In genomic region chrX:11798326-11798725, GRCm38 (mm10) we compare ENCODE assay signal across 12 mouse cellular contexts.
A peak's percentile ranks its signal among the peaks of the same experiment; 100 is the strongest.
DNase-seq lines count a peak whose midpoint lies in the region; ATAC-seq and TF ChIP-seq lines count a peak whose summit lies in the region.
"Had no signal": no experiment of that assay in that cellular context is flagged by ENCODE, and none has a peak within 500 bp of the region (broad histone marks: within the 10 kb centered on the region; RNA-seq: fewer than 3 reads in every experiment).

No protein-coding gene starts in this region.

- DNase-seq in heart, embryonic 10.5 days (ENCODE audit: low spot score) = no peak
- DNase-seq in lung, adult 18-20 months = peak; percentile 61 to 69
- DNase-seq in lung, postnatal 10 days = no peak
- peak in 1 of 3 experiments; percentile 4 for DNase-seq in liver, embryonic 14.5 days (ENCODE audit: low read depth in 3 of 3, low spot score in 3 of 3)
- DNase-seq in adrenal gland, adult (ENCODE audit: inconsistent age in 2 of 2, low spot score in 1 of 2) = no peak
- DNase-seq: adrenal gland, postnatal 25 days; gastrocnemius, postnatal 36 days had no signal

- H3K9ac ChIP-seq in heart, embryonic 11.5 days (ENCODE audit: low read depth, low read length) = no peak overlapping the region
- no peak overlapping the region for H3K9ac ChIP-seq in liver, embryonic 14.5 days (replicated peaks)
- H3K9ac ChIP-seq in stomach, embryonic 15.5 days = no peak overlapping the region
- H3K9ac ChIP-seq: embryonic facial prominence, embryonic 15.5 days had no signal

- H3K36me3 ChIP-seq in heart, embryonic 10.5 days = no peaks in the 10 kb centered on the region
- H3K36me3 ChIP-seq in heart, embryonic 11.5 days (ENCODE audit: control insufficient read depth, insufficient read depth, low read length) = no peaks in the 10 kb centered on the region
- no peaks in the 10 kb centered on the region for H3K36me3 ChIP-seq in liver, embryonic 14.5 days (replicated peaks; ENCODE audit: control insufficient read depth, insufficient read depth, low read depth)
- no peaks in the 10 kb centered on the region for H3K36me3 ChIP-seq in stomach, embryonic 15.5 days
- H3K36me3 ChIP-seq: embryonic facial prominence, embryonic 15.5 days had no signal

- H3K4me1 ChIP-seq in heart, embryonic 10.5 days = peaks cover 12% of the 10 kb centered on the region
- no peaks in the 10 kb centered on the region for H3K4me1 ChIP-seq in heart, embryonic 11.5 days (ENCODE audit: control insufficient read depth, insufficient read depth, low read length)
- peaks cover 0 to 6% of the 10 kb centered on the region in 2 experiments; a peak in 1 of 4 replicates for H3K4me1 ChIP-seq in liver, embryonic 14.5 days (replicated peaks; ENCODE audit: control insufficient read depth in 2 of 2, insufficient read depth in 2 of 2, low read length in 1 of 2)
- H3K4me1 ChIP-seq in stomach, embryonic 15.5 days = no peaks in the 10 kb centered on the region

- no peak for TF ChIP-seq EP300 in liver, embryonic 14.5 days (IDR thresholded peaks at IDR 0.05; ENCODE audit: low read depth)

- H3K4me2 ChIP-seq in heart, embryonic 11.5 days = no peak overlapping the region
- no peak overlapping the region for H3K4me2 ChIP-seq in liver, embryonic 14.5 days (ENCODE audit: low read depth)
- no peak overlapping the region for H3K4me2 ChIP-seq in stomach, embryonic 15.5 days
- H3K4me2 ChIP-seq: embryonic facial prominence, embryonic 15.5 days had no signal

- H3K27me3 ChIP-seq in heart, embryonic 10.5 days (ENCODE audit: insufficient read depth, poor library complexity, severe bottlenecking) = peaks cover 64% of the 10 kb centered on the region; the same call in 1 of the 2 replicates
- H3K27me3 ChIP-seq in heart, embryonic 11.5 days (ENCODE audit: control insufficient read depth, insufficient read depth, low read length) = peaks cover 6% of the 10 kb centered on the region; the same call in 1 of the 2 replicates
- no peaks in the 10 kb centered on the region for H3K27me3 ChIP-seq in liver, embryonic 14.5 days (ENCODE audit: control insufficient read depth, insufficient read depth, low read length)
- no peaks in the 10 kb centered on the region for H3K27me3 ChIP-seq in stomach, embryonic 15.5 days (replicated peaks)
- H3K27me3 ChIP-seq: embryonic facial prominence, embryonic 15.5 days had no signal

- TF ChIP-seq CTCF in liver, embryonic 14.5 days (IDR thresholded peaks at IDR 0.05; ENCODE audit: low read depth) = no peak

- H3K27ac ChIP-seq in heart, embryonic 10.5 days = peak overlapping the region; percentile 56; the same call in 1 of the 2 replicates
- no peak overlapping the region for H3K27ac ChIP-seq in heart, embryonic 11.5 days (ENCODE audit: low read depth, low read length)
- no peak overlapping the region for H3K27ac ChIP-seq in liver, embryonic 14.5 days
- H3K27ac ChIP-seq in stomach, embryonic 15.5 days = no peak overlapping the region
- H3K27ac ChIP-seq: embryonic facial prominence, embryonic 15.5 days; left cerebral cortex, adult 2 months had no signal

- H3K4me3 ChIP-seq in heart, embryonic 10.5 days = no peak overlapping the region
- H3K4me3 ChIP-seq in heart, embryonic 11.5 days (ENCODE audit: low read depth, low read length) = no peak overlapping the region
- H3K4me3 ChIP-seq in liver, embryonic 14.5 days (ENCODE audit: insufficient read depth in 1 of 2, low read depth in 2 of 2, low read length in 2 of 2) = no peak overlapping the region
- no peak overlapping the region for H3K4me3 ChIP-seq in stomach, embryonic 15.5 days (replicated peaks)
- H3K4me3 ChIP-seq: embryonic facial prominence, embryonic 15.5 days; left cerebral cortex, adult 2 months had no signal

- ATAC-seq in heart, embryonic 11.5 days (replicated peaks; ENCODE audit: insufficient number of reproducible peaks, low FRiP score, low TSS enrichment) = no peak
- ATAC-seq in liver, embryonic 14.5 days (ENCODE audit: insufficient read depth) = peak; percentile 18; the same call in 1 of the 2 replicates
- peak; percentile 53; the same call in 1 of the 2 replicates for ATAC-seq in stomach, embryonic 15.5 days (ENCODE audit: insufficient read depth, low FRiP score, low read depth)
- no peak for ATAC-seq in megakaryocyte, adult 5-6 weeks (ENCODE audit: poor library complexity, severe bottlenecking)

- WGBS in heart, embryonic 10.5 days = 13% methylated on average over 3 of the region's 3 CpGs
- WGBS in heart, embryonic 11.5 days (ENCODE audit: insufficient replicate concordance) = 9% methylated on average over 3 of the region's 3 CpGs
- 23% methylated on average over 3 of the region's 3 CpGs for whole genome bisulfite sequencing in liver, embryonic 14.5 days (ENCODE audit: insufficient replicate concordance)
- WGBS in stomach, embryonic 15.5 days = 25% methylated on average over 3 of the region's 3 CpGs

- H3K9me3 ChIP-seq in heart, embryonic 10.5 days = no peaks in the 10 kb centered on the region
- no peaks in the 10 kb centered on the region for H3K9me3 ChIP-seq in heart, embryonic 11.5 days (replicated peaks; ENCODE audit: control insufficient read depth, low read length)
- no peaks in the 10 kb centered on the region for H3K9me3 ChIP-seq in liver, embryonic 14.5 days (ENCODE audit: control insufficient read depth, low read length)
- H3K9me3 ChIP-seq in stomach, embryonic 15.5 days = no peaks in the 10 kb centered on the region
- H3K9me3 ChIP-seq: embryonic facial prominence, embryonic 15.5 days had no signal

Comparison
In these comparisons a context has a peak if more than half of its experiments do, and no peak if none do; other contexts are left out.
1. DNase-seq: peak in lung, adult 18-20 months (2 of 2); none in heart, embryonic 10.5 days (single experiment), lung, postnatal 10 days (single experiment) and adrenal gland, adult (0 of 2).
2. ATAC-seq: peak in liver, embryonic 14.5 days (single experiment) and stomach, embryonic 15.5 days (single experiment); none in heart, embryonic 11.5 days (single experiment) and megakaryocyte, adult 5-6 weeks (single experiment).